Mouse (Mus musculus): ENCODE measurements around the gene Noto. TPM values are rescaled to one million over a fixed set of nuclear protein-coding genes. Genes with fewer than 3 reads are reported as not detected.
"Not testable (repeated sequence)": the region's sequence is repeated elsewhere in the genome, so short reads cannot be mapped to it uniquely, and the experiment has no call there.

The Noto gene
- total RNA-seq, 2 experiments from 2014 or later: not detected

- intact Hi-C loops (cut with DNase I): no loop called here
- DNase-seq (ENCODE audit: extremely low spot score in 1 of 2, low spot score in 2 of 2): no peak
These were observed 7.9 kb upstream of the Noto start for GRCm38 (mm10) chr6:85415829-85416228.

GRCm38 (mm10) chr6:85419150-85419549, 4.5 kb upstream of the Noto start:
- intact Hi-C loops (cut with DNase I): no loop called here
- DNase-seq (ENCODE audit: extremely low spot score in 1 of 2, low spot score in 2 of 2): no peak

DNA sequence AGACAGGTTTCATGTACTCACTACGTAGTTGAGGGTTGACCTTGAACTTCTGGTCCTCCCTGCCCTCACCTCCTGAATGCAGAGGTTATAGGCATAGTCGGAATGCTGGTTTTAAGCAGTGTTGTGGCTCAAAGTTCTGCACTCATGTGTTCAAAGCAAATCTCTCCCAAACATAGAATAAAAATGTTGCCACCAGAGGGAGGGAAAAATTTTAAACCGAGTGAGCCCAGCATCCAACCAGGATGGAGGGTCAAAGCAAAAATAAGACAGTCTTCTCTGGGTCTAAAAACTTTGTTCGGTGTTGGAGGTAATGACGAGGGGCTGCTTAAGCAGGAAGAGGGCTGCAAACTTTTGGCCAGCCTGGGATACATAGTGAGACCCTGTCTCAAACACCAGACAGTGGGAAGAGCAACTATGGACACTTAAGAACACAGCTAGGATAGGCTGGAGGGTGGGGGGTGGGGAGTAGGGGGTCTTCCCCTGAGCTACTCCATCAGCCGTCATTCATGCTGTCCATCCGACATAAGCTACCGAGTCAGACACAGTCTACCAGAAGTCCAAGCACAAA, 7.7 kb downstream of the Noto start:
- intact Hi-C loops (cut with DNase I): no loop called here
- no peak for DNase-seq (ENCODE audit: extremely low spot score in 1 of 2, low spot score in 2 of 2)

- intact Hi-C loops (cut with DNase I): no loop called here
- DNase-seq (ENCODE audit: extremely low spot score in 1 of 2, low spot score in 2 of 2): peak; percentile 69 to 91
These were observed 8.3 kb downstream of the Noto start, which contains the start of gene Smyd5 for GRCm38 (mm10) chr6:85431842-85432431. TSS of gene Smyd5 (plus strand) at chr6:85431989.

GRCm38 (mm10) chr6:85433865-85434264, 10.2 kb downstream of the Noto start:
- intact Hi-C loops (cut with DNase I): no loop called here
- DNase-seq (ENCODE audit: extremely low spot score in 1 of 2, low spot score in 2 of 2): no peak

- DNase-seq (ENCODE audit: extremely low spot score in 1 of 2, low spot score in 2 of 2): no peak
- intact Hi-C loops (cut with DNase I): no loop called here
These were observed 12.5 kb downstream of the Noto start for GRCm38 (mm10) chr6:85436204-85436603.

DNA sequence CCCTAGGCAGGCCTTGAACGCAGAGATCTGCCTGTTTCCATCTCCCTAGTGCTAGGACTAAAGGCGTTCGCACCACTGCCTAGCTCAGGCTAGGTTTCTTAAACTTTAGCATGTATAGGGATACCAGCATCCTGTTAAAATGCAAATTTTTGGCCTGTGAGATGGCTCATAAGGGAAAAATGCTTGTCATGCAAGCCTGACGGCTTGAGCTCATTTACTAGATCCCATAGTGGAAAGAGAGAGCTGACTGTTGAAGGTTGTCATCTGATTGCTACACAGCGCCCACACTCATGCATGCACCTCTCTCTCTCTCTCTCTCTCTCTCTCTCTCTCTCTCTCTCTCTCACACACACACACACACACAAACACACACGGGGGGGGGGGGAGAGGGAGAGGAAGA, 12.9 kb downstream of the Noto start:
- no peak for DNase-seq (ENCODE audit: extremely low spot score in 1 of 2, low spot score in 2 of 2)
- intact Hi-C loops (cut with DNase I): no loop called here

- intact Hi-C loops (cut with DNase I): no loop called here
- DNase-seq (ENCODE audit: extremely low spot score in 1 of 2, low spot score in 2 of 2): no peak
These were observed 17.5 kb downstream of the Noto start for GRCm38 (mm10) chr6:85441142-85441541.

- intact Hi-C loops (cut with DNase I): no loop called here
- no peak for DNase-seq (ENCODE audit: extremely low spot score in 1 of 2, low spot score in 2 of 2)
These were observed 20.0 kb downstream of the Noto start for GRCm38 (mm10) chr6:85443488-85444233.

DNA sequence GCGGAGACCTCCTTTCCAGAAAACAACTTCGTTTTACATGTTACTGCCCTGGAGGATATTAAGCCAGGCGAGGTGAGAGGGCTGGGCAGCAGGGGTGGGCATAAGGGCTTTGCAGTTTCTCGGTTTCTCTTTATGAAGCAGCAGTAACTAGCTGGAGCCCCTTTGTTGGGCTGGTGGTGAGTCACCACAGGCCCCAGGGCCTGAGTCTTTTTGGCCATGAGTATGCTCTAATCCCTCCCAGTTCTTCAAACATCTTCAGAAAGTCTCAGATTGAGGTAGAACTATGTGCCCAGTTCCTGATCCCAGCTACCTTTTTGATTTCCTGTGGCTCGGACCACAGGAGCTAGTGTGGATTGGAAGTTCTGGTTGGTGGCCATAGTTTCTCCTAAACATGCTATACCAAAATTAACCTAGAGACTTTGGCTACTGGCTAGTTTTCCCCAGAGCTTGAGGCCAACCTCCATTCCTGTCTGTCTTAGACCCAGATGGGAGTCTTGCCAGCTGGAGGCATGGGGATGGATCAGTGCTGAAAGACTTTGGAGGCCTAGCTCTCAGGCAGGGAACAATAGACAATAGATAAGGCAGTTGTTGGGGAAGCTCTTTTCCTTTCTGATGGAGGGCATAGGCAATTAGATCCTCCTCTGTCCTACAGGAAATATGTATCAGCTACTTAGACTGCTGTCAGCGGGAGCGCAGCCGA, 20.7 kb downstream of the Noto start:
- DNase-seq (ENCODE audit: extremely low spot score in 1 of 2, low spot score in 2 of 2): no peak
- intact Hi-C loops (cut with DNase I): no loop called here

GRCm38 (mm10) chr6:85445286-85445685, 21.6 kb downstream of the Noto start:
- intact Hi-C loops (cut with DNase I): no loop called here
- no peak for DNase-seq (ENCODE audit: extremely low spot score in 1 of 2, low spot score in 2 of 2)

DNA sequence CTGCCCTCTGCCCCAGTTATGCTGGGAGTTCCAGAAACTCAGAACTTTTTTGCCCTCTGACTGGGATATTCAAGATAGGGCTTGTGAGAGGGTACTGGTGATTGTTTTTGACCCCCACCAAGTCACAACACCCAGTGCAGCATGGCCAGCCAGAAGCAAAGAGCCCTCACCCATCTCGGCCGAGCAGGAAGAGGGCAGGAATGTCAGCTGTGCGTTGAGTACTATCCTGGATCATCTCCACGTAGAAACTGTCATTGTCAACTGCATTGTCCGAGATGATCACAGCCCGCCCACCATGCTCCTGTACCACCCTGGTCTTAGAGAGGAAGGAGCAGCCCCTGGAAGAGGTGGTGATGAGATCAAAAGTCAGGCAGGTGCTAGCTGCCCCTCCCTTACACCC, 23.7 kb downstream of the Noto start:
- DNase-seq (ENCODE audit: extremely low spot score in 1 of 2, low spot score in 2 of 2): no peak
- intact Hi-C loops (cut with DNase I): no loop called here

- intact Hi-C loops (cut with DNase I); DNase-seq (ENCODE audit: extremely low spot score in 1 of 2, low spot score in 2 of 2): not testable (repeated sequence)
These were observed 26.5 kb downstream of the Noto start for GRCm38 (mm10) chr6:85450140-85450539.

GRCm38 (mm10) chr6:85450697-85451663, 27.3 kb downstream of the Noto start, which contains the start of gene Cct7:
TSS of gene Cct7 (plus strand) at chr6:85451514.
- DNase-seq (ENCODE audit: extremely low spot score in 1 of 2, low spot score in 2 of 2): peak; percentile 99 to 100
- intact Hi-C loops (cut with DNase I): no loop called here

- peak; percentile 98 for DNase-seq (ENCODE audit: extremely low spot score in 1 of 2, low spot score in 2 of 2)
- intact Hi-C loops (cut with DNase I): no loop called here
These were observed 28.2 kb downstream of the Noto start, which contains the start of gene Pradc1 for GRCm38 (mm10) chr6:85451664-85452410. TSS of gene Pradc1 (minus strand) at chr6:85451970.

- intact Hi-C loops (cut with DNase I): no loop called here
- no peak for DNase-seq (ENCODE audit: extremely low spot score in 1 of 2, low spot score in 2 of 2)
These were observed 28.7 kb downstream of the Noto start for GRCm38 (mm10) chr6:85452411-85452665.

- no peak for DNase-seq (ENCODE audit: extremely low spot score in 1 of 2, low spot score in 2 of 2)
These were observed 29.1 kb downstream of the Noto start for GRCm38 (mm10) chr6:85452816-85453215.

GRCm38 (mm10) chr6:85459621-85460020, 35.9 kb downstream of the Noto start:
- DNase-seq (ENCODE audit: extremely low spot score in 1 of 2, low spot score in 2 of 2): no peak
- intact Hi-C loops (cut with DNase I): no loop called here

More at GRCm38 (mm10) chr6:85452816-85453215, 29.1 kb downstream of the Noto start:
- intact Hi-C loops (cut with DNase I): no loop called here

Measured in left cerebral cortex, postnatal 10 days (tissue).